Mouse (Mus musculus) lung, embryonic 14.5 days (tissue): ENCODE data around the gene Figla. TPM values are rescaled to one million over a fixed set of nuclear protein-coding genes. Genes with fewer than 3 reads are reported as not detected.

Experiments
- ATAC-seq: fragments of 200-750 bp; cut with Nextera tagmentation; 2 replicates; pipeline ENCODE4 v1.8.0; 2017; ENCODE audit warnings: mild to moderate bottlenecking, moderate TSS enrichment, moderate library complexity; ENCODE audit not compliant: insufficient read depth
- DNase-seq: peaks from one replicate; pipeline ENCODE4 v3.0.0-alpha.2; 2015
- H3K27ac ChIP-seq: fragments of 300-500 bp; sonication (generic); 2 replicates; pipeline ENCODE4 v1.5.1; 2014; ENCODE audit warnings: low read depth, mild to moderate bottlenecking, moderate library complexity
- H3K27me3 ChIP-seq: fragments of 300-500 bp; sonication (generic); 2 replicates; pipeline ENCODE4 v1.6.1; 2014; ENCODE audit warnings: low read length, control low read depth; ENCODE audit not compliant: insufficient read depth
- H3K36me3 ChIP-seq: fragments of 300-500 bp; sonication (generic); 2 replicates; pipeline ENCODE4 v1.6.1; 2014; ENCODE audit warnings: control low read depth; ENCODE audit not compliant: insufficient read depth
- H3K4me1 ChIP-seq: fragments of 300-500 bp; sonication (generic); 2 replicates; pipeline ENCODE4 v1.6.1; 2014; ENCODE audit warnings: antibody characterized with exemption, control low read depth; ENCODE audit not compliant: insufficient read depth
- H3K4me2 ChIP-seq: fragments of 300-500 bp; sonication (generic); 2 replicates; pipeline ENCODE4 v1.6.1; 2014; ENCODE audit warnings: mild to moderate bottlenecking
- H3K4me3 ChIP-seq: fragments of 300-500 bp; sonication (generic); 2 replicates; pipeline ENCODE4 v1.5.1; 2014; ENCODE audit warnings: low read depth, low read length
- H3K9ac ChIP-seq: fragments of 300-500 bp; sonication (generic); 2 replicates; pipeline ENCODE4 v1.6.1; 2014
- H3K9me3 ChIP-seq: fragments of 300-500 bp; sonication (generic); 2 replicates; pipeline ENCODE4 v1.6.1; 2016; ENCODE audit warnings: low read depth, low read length, control low read depth
- CTCF ChIP-seq: IDR thresholded peaks from 2 replicates; pipeline ENCODE4 v1.5.1; 2016; ENCODE audit warnings: antibody characterized with exemption, low read depth
- WGBS: fragments of 180-500 bp; shearing (Covaris S2); extraction: QIAGEN DNeasy Blood & Tissue Kit; methylation state at CpG from one replicate; pipeline ENCODE4 v1.1.7; 2014; 5-methylcytosine and 5-hydroxymethylcytosine counted together
- polyA plus RNA-seq: library from polyadenylated mRNA; unstranded; fragments of >200 nt; fragmentation: Nextera tagmentation; extraction: Ambion mirVana; gene quantifications from 2 replicates; pipeline ENCODE4 v1.2.1, GENCODE M21; 2014

Figla gene
- not detected in 2 replicates for polyA plus RNA-seq

DNA sequence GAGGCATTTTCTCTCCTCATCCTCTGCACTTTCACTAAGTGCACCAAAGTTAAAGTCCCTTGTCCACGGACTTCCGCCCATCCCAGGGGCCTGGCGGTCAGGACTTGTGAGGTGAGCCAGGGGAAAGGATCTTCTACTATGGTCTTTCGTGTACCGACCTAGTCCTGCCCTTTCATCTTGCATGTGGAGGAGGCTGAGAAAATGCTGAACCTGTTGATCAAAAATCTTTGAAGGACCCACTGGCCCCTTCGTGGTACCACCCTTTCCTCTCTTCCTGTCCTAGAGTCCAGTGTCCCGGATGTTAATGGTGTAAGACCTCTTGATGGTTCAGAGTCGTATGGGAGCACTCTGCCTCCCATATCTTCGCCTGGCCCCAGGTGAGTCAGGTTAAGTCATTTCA, at the start of gene Figla:
Gene Figla (plus strand): TSS at position 301 of the 400 bp plus-strand sequence.
- Histone ChIP-seq H3K27ac (no peak within 1 kb of the TSS), H3K9ac (no peak within 1 kb of the TSS), H3K9me3 (no peaks in the 10 kb centered on the region), H3K36me3 (no peaks in the 10 kb centered on the region), H3K4me1 (no peaks in the 10 kb centered on the region), H3K4me2 (no peak within 1 kb of the TSS), H3K27me3 (no peaks in the 10 kb centered on the region), H3K4me3 (no peak within 1 kb of the TSS)
- ATAC-seq = no peak
- 72% methylated on average over 9 of the region's 9 CpGs for WGBS
- no peak for DNase-seq
- no peak for TF ChIP-seq CTCF

DNA sequence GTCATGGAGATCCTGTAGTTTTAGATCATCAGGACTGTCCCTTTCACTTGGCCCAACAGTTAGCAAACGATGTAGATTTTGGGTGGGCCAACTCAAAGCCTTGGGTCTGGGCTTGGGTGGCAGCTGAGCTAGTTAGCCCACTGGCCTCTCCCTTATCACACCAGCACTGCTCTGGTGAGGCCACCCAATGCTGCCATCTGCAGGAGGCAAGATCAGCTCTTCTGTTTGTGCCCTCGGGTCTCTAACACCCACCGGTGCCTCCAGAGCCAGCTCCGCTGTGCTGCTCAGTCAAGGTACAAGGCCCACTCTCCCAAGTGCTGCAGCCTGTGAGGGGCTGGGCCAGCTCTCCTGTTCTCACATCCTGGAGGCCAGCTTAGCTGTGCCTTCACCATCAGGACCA, 49.3 kb upstream of the Figla start:
- Histone ChIP-seq H3K27ac (no peak overlapping the region), H3K4me1 (0 out of 2 replicates have a peak, but pooled peaks cover 3% of the 10 kb centered on the region), H3K9me3 (no peaks in the 10 kb centered on the region), H3K36me3 (no peaks in the 10 kb centered on the region), H3K9ac (no peak overlapping the region), H3K4me2 (no peak overlapping the region), H3K4me3 (no peak overlapping the region), H3K27me3 (no peaks in the 10 kb centered on the region)
- WGBS = 72% methylated on average over 4 of the region's 4 CpGs
- DNase-seq = no peak
- no peak for ATAC-seq
- no peak for TF ChIP-seq CTCF

GRCm38 (mm10) chr6:85969889-85970288, 46.1 kb upstream of the Figla start:
- DNase-seq (no peak), ATAC-seq (no peak)
- H3K27me3 ChIP-seq = no peaks in the 10 kb centered on the region
- WGBS = 60% methylated on average over 2 of the region's 2 CpGs
- no peaks in the 10 kb centered on the region for H3K9me3 ChIP-seq
- TF ChIP-seq CTCF = no peak
- H3K4me2 ChIP-seq = no peak overlapping the region
- 0 out of 2 replicates have a peak, but pooled peaks cover 3% of the 10 kb centered on the region for H3K4me1 ChIP-seq
- no peaks in the 10 kb centered on the region for H3K36me3 ChIP-seq
- H3K27ac ChIP-seq = no peak overlapping the region
- H3K4me3 ChIP-seq = no peak overlapping the region
- no peak overlapping the region for H3K9ac ChIP-seq

DNA sequence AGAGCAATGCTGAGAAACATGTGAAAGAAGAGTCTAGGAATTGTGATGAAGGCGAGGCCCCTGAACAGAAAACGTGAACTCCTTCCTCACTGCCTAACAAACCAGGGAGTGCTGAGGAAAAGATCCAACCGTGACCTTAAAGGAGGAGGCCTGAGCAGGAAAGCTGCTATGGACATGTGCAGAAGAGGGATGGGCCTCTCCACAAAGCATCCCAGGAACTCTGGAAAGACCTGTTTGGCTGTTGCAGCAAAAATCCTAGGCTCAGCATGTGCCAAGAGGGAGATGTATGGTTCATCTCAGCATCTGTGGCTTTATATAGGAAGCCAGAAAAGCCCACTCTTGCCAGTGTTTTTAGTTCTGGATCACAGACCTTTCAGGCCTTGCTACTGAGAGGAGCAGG, 43.3 kb upstream of the Figla start:
- ATAC-seq (no peak), DNase-seq (no peak)
- H3K9me3 ChIP-seq = no peaks in the 10 kb centered on the region
- no peak overlapping the region for H3K4me2 ChIP-seq
- H3K27ac ChIP-seq = no peak overlapping the region
- no peaks in the 10 kb centered on the region for H3K27me3 ChIP-seq
- no peak overlapping the region for H3K9ac ChIP-seq
- TF ChIP-seq CTCF = no peak
- WGBS = 66% methylated on average over 3 of the region's 3 CpGs
- no peaks in the 10 kb centered on the region for H3K36me3 ChIP-seq
- no peak overlapping the region for H3K4me3 ChIP-seq
- no peaks in the 10 kb centered on the region for H3K4me1 ChIP-seq

- no peak for DNase-seq
- no peak overlapping the region for H3K4me2 ChIP-seq
- WGBS = 68% methylated on average over 3 of the region's 3 CpGs
- H3K9ac ChIP-seq = no peak overlapping the region
- H3K27ac ChIP-seq = no peak overlapping the region
- H3K4me3 ChIP-seq = no peak overlapping the region
- ATAC-seq = no peak
- H3K9me3 ChIP-seq = no peaks in the 10 kb centered on the region
- no peaks in the 10 kb centered on the region for H3K4me1 ChIP-seq
- TF ChIP-seq CTCF = no peak
- H3K36me3 ChIP-seq = no peaks in the 10 kb centered on the region
- no peaks in the 10 kb centered on the region for H3K27me3 ChIP-seq
Measured at GRCm38 (mm10) chr6:85973336-85973735, 42.6 kb upstream of the Figla start.

DNA sequence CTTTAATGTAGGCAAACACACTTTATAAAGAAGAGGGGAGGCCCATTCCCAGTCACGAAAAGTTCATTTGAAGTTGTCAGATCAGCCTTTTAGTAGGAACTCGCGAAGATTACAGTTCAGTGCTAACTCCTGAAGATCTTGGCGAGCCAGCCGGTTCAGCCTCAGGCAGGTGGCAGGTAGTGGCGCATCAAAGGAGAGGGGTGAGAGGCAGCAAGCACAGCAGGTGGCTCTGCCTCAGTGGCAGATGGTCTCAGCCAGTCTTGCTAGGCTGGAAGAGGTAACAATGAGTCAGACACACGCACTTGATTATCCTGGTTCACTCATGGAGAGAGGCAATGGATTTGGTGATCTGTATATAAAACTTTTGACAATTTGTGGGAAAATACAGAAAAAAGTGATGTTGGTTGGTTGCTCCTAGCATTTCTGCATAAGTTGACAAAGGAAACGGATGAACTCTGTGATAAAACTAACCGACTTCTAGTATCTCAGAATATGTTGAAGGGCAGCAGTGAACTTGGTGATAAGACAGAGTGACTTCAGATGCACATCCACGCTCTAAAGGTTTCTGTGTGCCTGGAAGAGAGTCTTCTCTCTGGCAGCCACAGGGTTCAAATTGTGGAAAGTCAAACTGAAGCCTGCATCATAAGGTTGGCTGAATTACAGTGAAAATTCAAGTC, 40.9 kb upstream of the Figla start:
- whole genome bisulfite sequencing = 42% methylated on average over 10 of the region's 10 CpGs
- H3K36me3 ChIP-seq = no peaks in the 10 kb centered on the region
- DNase-seq (no peak), ATAC-seq (no peak)
- H3K27ac ChIP-seq = no peak overlapping the region
- no peak overlapping the region for H3K4me2 ChIP-seq
- H3K4me1 ChIP-seq = no peaks in the 10 kb centered on the region
- H3K9ac ChIP-seq = no peak overlapping the region
- no peak for TF ChIP-seq CTCF
- no peak overlapping the region for H3K4me3 ChIP-seq
- H3K9me3 ChIP-seq = no peaks in the 10 kb centered on the region
- H3K27me3 ChIP-seq = no peaks in the 10 kb centered on the region

DNA sequence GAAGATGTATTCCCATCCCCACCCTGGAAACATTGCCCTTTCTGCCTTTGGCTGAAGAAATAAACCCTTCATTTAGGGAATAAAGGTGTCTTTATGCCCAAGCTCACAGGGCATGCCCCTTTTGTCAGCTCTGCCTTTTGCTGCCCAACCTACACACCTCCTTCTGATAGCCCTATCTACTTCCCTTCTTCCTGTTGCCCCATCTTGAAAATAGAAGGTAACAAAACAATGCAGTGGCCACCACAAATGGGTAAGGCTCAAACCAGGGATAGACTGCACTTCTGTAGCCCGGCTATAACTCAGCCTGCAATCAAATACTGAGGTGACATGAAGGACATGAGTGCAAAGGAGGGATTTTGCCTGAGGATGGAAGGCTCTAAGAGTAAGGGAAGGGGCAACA, 40.2 kb upstream of the Figla start:
- no peaks in the 10 kb centered on the region for H3K9me3 ChIP-seq
- no peak for TF ChIP-seq CTCF
- H3K9ac ChIP-seq = no peak overlapping the region
- no peak overlapping the region for H3K4me3 ChIP-seq
- DNase-seq = no peak
- H3K4me2 ChIP-seq = no peak overlapping the region
- H3K36me3 ChIP-seq = no peaks in the 10 kb centered on the region
- no peak for ATAC-seq
- 78% methylated on average over 1 of the region's 1 CpGs for WGBS
- no peak overlapping the region for H3K27ac ChIP-seq
- no peaks in the 10 kb centered on the region for H3K27me3 ChIP-seq
- no peaks in the 10 kb centered on the region for H3K4me1 ChIP-seq
